Mouse (Mus musculus) heart, postnatal 10 days (tissue): ENCODE results near the gene Notch3. TPM values are rescaled to one million over a fixed set of nuclear protein-coding genes. Genes with fewer than 3 reads are reported as not detected.
"Not testable (repeated sequence)": the region's sequence is repeated elsewhere in the genome, so short reads cannot be mapped to it uniquely, and the experiment has no call there.

Experiments used
- DNase-seq, 2 experiments: peaks; one replicate each; pipeline ENCODE4 v3.0.0; 2021
- intact Hi-C: fragments of 180-260 bp; cut with DNase I; formaldehyde crosslinking; loops from one replicate; pipeline ENCODE4 v1.15.1; 2025
- total RNA-seq, 2 experiments: library from RNA; stranded (reverse); gene quantifications; 2 replicates each; pipeline ENCODE4 v1.2.3; 2021

Notch3 gene
- total RNA-seq, 2 experiments from 2014 or later: 57.6 to 65.3 TPM

- no peak for DNase-seq
- intact Hi-C loops: no loop called here
Observed at GRCm38 (mm10) chr17:32103054-32103453, 63.6 kb downstream of the Notch3 start.

GRCm38 (mm10) chr17:32099943-32100586 lies 66.6 kb downstream of the Notch3 start:
- DNase-seq: peak; percentile 72 to 73
- intact Hi-C loops: no loop called here

GRCm38 (mm10) chr17:32099574-32099942 lies 67.1 kb downstream of the Notch3 start:
- intact Hi-C loops: no loop called here

DNA sequence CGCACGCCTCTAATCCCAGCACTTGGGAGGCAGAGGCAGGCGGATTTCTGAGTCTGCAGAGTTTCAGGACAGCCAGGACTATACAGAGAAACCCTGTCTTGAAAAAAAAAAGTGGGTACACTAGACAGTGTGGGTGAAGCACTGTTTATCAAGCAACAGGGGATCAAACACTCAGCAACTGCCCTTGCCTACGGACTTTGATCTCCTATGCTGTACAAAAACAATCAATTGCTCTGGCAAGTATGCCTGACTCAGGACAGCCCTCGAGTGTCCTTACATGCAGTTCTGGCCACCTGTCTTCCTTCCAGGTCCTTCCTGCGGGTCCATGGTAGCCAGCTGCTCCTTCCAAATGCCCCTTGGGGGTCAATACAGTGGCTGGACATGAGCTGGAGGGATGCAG lies 67.7 kb downstream of the Notch3 start:
- intact Hi-C loops, DNase-seq: not testable (repeated sequence)

More at GRCm38 (mm10) chr17:32099574-32099942, 67.1 kb downstream of the Notch3 start:
- DNase-seq: no peak

- peak in 1 of 2 experiments; percentile 16 for DNase-seq
- intact Hi-C loops: no loop called here
Observed at GRCm38 (mm10) chr17:32097676-32098075, 69.0 kb downstream of the Notch3 start.

DNA sequence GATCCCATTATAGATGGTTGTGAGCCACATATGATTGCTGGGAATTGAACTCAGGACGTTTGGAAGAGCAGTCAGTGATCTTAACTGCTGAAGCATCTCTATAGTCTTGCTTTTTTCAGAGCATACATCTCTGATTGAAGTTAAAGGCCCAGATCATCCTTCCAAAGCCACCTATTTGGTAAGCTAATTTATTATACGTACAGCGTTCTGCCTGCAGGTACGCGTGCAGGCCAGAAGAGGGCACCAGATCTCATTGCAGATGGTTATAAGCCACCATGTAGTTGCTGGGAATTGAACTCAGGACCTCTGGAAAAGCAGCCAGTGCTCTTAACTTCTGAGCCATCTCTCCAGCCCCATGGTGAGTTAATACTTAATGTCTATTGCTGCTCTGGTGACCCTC lies 73.8 kb downstream of the Notch3 start:
- intact Hi-C loops: no loop called here
- DNase-seq: no peak

- DNase-seq: no peak
- intact Hi-C loops: no loop called here
Observed at GRCm38 (mm10) chr17:32092241-32092619, 74.4 kb downstream of the Notch3 start.

DNA sequence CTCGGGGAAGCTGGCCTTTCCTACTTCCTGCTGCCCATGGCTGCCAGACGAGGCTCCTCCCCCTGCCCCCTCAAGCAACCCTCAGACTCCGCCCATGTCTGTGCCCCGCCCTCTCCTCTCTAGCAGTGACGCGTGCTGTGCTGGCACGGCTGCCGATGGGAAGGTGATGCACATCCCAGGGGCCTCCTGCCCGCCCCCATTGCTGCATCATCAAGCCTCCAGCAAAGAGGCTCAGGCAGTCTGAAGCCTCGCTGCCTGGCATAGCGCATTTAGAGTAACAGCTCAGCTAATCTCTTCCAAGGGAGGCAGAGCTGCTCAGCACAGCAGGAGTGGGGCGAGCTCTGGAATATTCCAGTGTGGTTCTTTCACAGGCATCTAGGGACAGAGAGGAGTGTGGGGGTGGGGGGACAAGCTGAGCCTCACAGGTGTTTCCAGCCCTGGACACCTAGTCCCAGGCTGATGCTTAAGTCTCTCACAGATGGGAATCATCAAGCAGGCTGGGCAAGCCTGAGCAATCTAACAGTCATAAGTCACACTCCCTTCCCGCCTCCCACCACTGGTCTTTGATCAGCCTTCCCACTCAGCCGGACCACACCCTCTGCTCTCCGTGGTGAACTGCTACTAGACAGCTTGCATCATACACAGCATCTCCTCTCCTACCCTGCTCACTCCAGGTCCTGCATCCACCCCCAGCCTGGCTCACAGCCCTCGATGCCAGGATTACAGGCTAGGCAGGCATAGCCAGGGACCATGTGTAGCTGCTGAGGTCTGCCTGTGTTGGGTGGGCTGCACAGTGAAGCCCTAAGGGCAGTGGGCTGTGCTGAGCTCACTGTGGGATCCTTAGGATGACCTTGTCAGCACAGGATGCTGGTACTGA lies 75.0 kb downstream of the Notch3 start:
- intact Hi-C loops: not testable (repeated sequence)
- peak; percentile 74 to 80 for DNase-seq

GRCm38 (mm10) chr17:32091032-32091363 lies 75.7 kb downstream of the Notch3 start:
- intact Hi-C loops: no loop called here
- no peak for DNase-seq

GRCm38 (mm10) chr17:32087069-32087468 lies 79.6 kb downstream of the Notch3 start:
- intact Hi-C loops: no loop called here
- DNase-seq: no peak

DNA sequence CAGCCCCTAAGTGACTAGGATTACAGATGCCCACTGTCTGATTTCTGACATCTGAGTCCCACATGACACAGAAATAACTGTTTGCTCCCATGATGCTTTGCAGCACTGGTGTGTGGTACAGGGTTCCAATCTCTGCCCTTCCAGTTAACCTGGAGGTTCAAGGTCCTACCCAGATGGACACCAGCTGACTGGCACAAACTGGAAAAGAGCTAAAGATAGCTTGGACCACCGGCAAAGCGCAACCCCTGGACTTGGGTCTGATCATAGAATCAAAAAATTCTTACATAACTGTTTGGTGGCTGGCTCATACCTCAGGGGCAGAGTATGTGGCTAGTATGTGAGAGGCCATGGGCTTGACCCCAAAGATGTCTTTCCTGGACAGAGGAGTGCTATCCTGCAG lies 83.3 kb downstream of the Notch3 start:
- intact Hi-C loops: no loop called here

GRCm38 (mm10) chr17:32075164-32075563 lies 91.5 kb downstream of the Notch3 start:
- peak; percentile 45 to 72 for DNase-seq
- intact Hi-C loops: loop anchor here (2.0 to 10.0 kb wide), 2 partner anchors 134 to 420 kb away; no protein-coding TSS in a partner anchor

More for the DNA sequence above, 83.3 kb downstream of the Notch3 start:
- no peak for DNase-seq

DNA sequence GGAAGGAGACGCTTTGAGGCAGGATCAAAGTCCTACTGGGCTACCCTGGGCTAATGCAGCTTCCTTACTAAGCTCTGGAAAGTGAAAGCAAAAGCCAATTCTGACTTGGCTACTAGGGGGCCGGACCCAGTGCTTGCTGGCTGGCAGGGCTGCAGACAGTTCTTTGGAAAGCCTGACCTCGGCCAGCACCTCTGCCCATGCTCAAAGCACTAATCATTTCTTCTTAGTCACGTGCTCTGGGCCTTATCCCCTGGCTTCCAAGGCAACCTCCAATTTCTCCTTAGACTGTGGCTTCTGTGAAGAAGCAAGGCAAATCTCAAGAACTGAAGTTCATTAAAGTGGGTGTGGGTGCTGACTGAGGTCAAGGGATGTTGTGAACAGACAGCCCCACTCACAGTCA lies 92.0 kb downstream of the Notch3 start:
- intact Hi-C loops: loop anchor here (2.0 to 10.0 kb wide), 2 partner anchors 134 to 420 kb away; no protein-coding TSS in a partner anchor
- no peak for DNase-seq

DNA sequence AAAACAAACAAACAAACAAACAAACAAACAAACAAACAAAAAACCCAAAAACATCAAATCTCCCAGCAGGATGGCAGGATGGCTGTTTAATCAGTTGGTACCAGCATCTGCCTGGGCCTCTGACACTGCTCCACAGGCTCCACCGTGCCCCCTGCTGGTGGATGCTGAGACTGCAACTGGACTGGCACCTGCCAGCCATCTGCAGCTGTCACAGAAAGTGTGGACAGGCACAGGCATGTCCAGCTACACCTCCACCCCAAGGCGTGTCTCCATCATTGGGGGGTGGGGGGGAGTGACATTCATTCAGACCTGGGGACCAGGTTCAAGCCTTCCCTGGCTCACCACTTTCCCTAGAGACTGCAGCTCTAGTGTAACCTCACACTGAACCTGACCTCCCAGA lies 93.3 kb downstream of the Notch3 start:
- intact Hi-C loops: loop anchor here (1.0 to 10.0 kb wide), 4 partner anchors 37 to 421 kb away; partner anchors contain the start of genes Hsf2bp and Rrp1b
- DNase-seq: peak; percentile 86 to 92

Other genes with a start within 250 kb of the Notch3 start
- 10 to 100 TPM in 1 of 2 experiments, 1 to 10 TPM in 1; 9.4 to 13.1 TPM for gene Rrp1b, start 130.8 kb downstream of the Notch3 start, total RNA-seq
- gene Hsf2bp, start 130.5 kb downstream of the Notch3 start, total RNA-seq: under 1 TPM; 0.69 to 0.97 TPM
- gene Ephx3, start 22.7 kb upstream of the Notch3 start, total RNA-seq: under 1 TPM; 0.53 to 0.77 TPM
- 10 to 100 TPM; 75.4 to 77.0 TPM for gene Brd4, start 117.9 kb upstream of the Notch3 start, total RNA-seq
- 10 to 100 TPM; 62.0 to 72.8 TPM for gene Akap8, start 154.4 kb upstream of the Notch3 start, total RNA-seq
- gene Akap8l, start 183.8 kb upstream of the Notch3 start, total RNA-seq: 10 to 100 TPM; 46.6 to 51.8 TPM
- 10 to 100 TPM; 29.5 to 30.7 TPM for gene Wiz, start 222.6 kb upstream of the Notch3 start, total RNA-seq
- 1 to 10 TPM in 1 of 2 experiments, under 1 TPM in 1; 0.55 to 1.3 TPM for gene Rasal3, start 236.7 kb upstream of the Notch3 start, total RNA-seq